Mouse (Mus musculus): ENCODE data around the gene Smoc1.
A peak's percentile ranks its signal among the peaks of the same experiment; 100 is the strongest.

Smoc1 gene

GRCm38 (mm10) chr12:81081031-81081430 is 54.4 kb downstream of the Smoc1 start:
- no peak for DNase-seq (ENCODE audit: low spot score in 2 of 2)

DNA sequence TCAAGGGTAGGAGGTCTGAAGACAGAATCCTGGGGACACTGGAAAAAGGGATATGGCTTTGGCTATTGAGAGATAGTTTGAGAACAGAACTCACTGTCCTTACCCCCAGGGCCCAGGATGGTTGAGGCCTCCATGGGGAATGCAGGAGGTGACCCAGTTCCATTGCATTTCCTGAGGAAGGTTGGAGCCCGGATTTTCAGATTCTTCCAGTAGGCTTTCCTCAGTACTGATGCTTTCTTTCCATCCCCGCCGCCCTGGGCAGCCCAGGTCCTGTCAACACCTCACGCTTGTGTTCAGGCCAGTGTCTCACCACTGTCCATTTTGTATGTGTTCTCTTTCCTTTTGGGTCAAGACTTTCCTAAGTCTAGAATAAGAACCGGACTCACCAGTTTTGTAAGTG is 56.5 kb downstream of the Smoc1 start:
- DNase-seq (ENCODE audit: low spot score in 2 of 2), result no peak

GRCm38 (mm10) chr12:81085244-81085643 is 58.6 kb downstream of the Smoc1 start:
- no peak for DNase-seq (ENCODE audit: low spot score in 2 of 2)

DNA sequence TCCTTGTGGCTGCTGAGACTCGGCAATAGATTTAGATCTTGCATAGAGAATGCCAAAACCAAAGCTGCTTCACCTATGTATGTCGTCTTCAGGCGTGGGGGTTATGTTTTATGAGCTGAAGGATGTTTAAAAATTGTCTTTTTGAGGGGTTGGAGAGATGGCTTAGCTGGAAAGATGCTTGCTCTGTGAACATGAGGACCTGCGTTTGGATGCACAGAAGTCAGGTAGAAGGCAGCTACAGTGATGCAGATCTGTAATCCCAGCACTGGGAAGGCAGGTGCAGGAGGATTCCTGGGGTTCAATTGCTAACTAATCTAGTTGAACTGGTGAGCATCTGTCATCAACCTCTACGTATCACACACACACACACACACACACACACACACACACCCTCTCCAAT is 61.5 kb downstream of the Smoc1 start:
- DNase-seq (ENCODE audit: low spot score in 2 of 2), result no peak

GRCm38 (mm10) chr12:81091641-81092040 is 65.0 kb downstream of the Smoc1 start:
- no peak for DNase-seq (ENCODE audit: low spot score in 2 of 2)

DNA sequence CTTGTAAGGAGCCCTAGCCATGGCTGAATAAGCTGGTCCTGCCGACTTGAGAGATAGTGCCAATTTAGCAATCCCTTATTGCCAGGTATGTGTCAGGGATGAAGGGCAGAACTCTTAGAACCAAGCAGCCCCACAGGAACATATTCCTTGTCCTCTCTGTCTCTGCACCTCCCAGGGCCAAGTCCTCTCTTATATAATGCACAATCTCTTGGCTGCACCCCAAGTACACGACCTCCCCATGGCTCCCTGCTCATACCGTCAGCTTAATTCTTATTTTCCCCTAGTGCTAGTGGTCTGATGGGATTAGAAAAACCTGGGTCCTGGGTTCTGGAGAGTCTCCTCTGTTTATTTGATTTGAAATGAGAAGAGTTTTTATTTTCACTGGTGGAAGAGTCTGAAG is 66.0 kb downstream of the Smoc1 start:
- no peak for DNase-seq (ENCODE audit: low spot score in 2 of 2)

DNA sequence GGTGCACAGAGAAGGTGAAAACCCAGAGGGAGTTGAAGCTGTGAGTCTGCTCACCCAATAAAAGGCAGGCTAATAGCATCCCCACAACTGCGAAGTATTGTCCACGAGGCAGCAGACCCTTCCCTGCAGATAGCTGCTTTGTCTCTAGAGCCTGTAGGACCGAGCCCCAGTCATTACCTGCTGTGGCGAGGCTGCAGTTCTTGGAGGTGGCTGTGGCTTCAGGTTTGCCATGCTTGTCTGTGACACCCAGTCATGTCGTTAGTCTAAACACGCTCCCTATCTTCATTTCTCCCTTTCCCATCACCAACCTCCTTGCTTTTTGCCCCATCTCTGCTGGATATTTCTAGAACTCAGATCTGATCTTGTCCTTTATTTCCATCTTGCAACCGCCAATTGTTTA is 66.6 kb downstream of the Smoc1 start:
- DNase-seq (ENCODE audit: low spot score in 2 of 2), result no peak

GRCm38 (mm10) chr12:81094766-81095405 is 68.3 kb downstream of the Smoc1 start:
- DNase-seq (ENCODE audit: low spot score in 2 of 2), result no peak

- no peak for DNase-seq (ENCODE audit: low spot score in 2 of 2)
Observed at GRCm38 (mm10) chr12:81097267-81097666, 70.7 kb downstream of the Smoc1 start.

DNA sequence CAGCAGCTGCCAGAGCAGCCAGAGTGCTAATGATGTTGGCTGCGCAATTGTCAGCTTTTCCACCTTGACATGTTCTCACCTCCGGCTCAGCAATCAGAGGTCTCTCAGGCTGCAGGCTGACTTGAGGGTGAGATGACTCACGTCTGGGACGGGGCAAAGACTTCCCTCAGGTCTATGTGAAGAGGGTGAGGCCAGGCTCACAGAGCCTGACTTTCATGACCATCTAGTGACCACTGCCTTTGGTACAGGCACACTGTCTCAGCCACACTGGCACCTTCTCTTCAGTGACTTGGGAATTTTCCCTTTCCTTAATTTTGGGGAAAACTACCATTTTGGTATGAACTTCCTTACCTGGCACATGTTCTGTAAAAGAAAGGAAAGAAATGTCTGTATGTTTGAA is 71.1 kb downstream of the Smoc1 start:
- no peak for DNase-seq (ENCODE audit: low spot score in 2 of 2)

DNA sequence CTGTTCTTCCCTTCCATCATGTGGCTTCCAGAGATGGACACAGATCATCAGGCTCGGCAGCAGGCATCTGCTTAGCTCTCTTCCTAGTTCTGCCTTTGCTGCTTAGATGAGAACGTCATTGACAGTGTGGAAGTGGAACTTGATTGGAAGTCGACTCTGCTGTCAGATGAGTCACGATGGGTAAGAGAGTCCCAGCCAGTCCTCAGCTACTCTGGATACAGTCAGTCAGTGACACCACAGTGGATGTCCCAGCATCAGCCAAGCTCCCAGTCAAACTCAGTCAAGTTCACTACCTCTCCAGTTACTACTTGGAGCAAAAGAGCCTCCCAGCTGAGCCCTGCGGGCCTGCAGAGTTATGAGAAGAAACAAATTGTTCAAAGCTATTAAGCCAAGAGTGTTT is 72.6 kb downstream of the Smoc1 start:
- no peak for DNase-seq (ENCODE audit: low spot score in 2 of 2)

DNA sequence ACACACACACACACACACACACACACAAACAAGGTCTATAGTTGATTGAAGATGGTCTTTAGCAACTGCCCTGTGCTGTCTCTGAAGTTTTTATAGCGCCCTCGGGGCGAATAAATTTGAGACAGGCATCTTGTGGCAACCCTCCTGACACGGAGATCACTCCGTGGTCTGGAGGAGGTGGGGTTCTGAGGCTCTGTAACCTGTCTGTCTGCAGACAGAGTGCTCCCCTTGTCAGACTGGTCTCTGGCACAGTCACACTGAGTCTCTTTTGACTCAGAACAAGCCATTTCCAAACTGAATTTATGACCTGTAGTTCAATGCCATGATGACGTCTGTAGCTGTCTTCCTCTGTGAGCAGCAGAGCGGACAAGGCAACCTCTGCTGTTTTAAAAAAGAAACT is 75.1 kb downstream of the Smoc1 start:
- DNase-seq (ENCODE audit: low spot score in 2 of 2), result no peak

DNA sequence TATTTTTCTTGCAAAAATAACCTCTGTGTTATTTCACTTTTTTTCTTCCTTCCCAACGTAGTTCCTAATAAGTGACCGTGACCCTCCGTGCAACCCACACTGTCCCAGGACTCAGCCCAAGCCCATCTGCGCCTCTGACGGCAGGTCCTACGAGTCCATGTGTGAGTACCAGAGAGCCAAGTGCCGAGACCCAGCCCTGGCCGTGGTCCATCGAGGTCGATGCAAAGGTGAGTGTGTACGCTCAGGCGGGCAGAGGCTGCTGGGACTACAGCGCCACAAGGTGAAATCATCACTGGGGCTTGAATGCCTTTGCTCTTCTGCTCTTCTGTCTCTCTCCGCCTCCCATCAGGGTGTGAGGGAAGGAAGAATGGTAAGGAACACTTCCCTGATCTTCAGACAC is 77.9 kb downstream of the Smoc1 start:
- DNase-seq (ENCODE audit: low spot score in 2 of 2), result no peak

DNA sequence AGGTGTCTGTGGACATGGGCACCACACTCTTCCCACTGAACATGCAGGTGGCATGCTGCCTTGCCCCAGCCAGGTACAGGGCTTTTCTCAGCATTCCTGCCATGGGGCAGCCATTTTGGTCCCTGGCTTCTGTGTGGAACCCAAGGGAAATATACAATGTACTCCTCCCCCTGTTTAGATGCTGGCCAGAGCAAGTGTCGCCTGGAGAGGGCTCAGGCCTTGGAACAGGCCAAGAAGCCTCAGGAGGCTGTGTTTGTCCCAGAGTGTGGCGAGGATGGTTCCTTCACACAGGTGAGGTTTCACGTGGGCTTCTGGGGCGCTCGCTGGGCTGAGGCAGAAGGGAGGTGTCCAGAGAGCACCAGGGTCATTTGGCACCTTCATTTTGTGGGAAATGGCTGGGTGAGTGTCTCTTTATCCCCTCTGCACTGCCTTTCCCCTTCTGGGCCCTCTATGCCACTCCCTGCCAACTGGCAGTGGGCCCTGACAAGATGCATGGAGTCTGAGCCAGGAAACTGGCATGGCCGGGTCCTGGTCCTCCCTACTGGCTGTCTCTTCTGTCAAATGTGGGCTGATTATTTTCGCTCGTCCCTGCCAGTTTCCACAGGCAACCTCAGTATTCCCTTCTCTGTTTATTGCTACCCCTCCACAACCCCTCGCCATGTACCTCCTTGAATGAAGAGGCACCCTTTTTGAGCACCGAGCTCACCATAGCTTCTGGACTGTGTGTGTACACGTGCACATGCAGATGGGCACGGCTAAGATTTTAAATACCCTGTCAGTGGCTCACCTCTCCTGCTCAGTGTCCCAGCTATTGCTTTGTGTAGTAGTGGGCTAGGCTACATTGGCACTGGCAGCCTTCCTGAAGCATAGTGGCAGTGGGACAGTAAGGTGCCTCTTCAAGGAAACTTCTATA is 79.4 kb downstream of the Smoc1 start:
- DNase-seq (ENCODE audit: low spot score in 2 of 2), result no peak

GRCm38 (mm10) chr12:81107278-81108100 is 80.9 kb downstream of the Smoc1 start:
- no peak for DNase-seq (ENCODE audit: low spot score in 2 of 2)

DNA sequence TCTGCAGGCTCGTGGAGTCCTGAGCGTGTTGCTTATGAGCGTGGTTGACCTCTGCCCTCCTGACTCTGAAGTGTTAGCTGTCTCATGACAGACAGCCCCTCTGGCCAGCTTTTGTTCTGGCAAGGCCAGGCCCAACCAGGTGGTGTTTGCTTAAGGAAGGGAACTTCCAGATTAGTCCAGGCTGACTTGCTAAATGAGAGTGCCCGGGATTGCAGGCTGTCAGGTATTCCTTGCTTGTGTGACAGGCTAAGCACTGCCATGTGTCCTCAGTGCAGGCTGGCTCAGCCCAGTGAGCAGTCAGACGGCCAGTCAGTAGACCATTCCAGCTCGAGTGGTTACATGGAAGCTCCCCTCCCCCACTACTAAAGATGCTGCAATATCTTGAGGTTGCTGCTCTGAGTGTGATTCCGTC is 82.0 kb downstream of the Smoc1 start:
- peak; percentile 10 to 14 for DNase-seq (ENCODE audit: low spot score in 2 of 2)

- DNase-seq (ENCODE audit: low spot score in 2 of 2), result no peak
Observed at GRCm38 (mm10) chr12:81110006-81110405, 83.4 kb downstream of the Smoc1 start.

DNA sequence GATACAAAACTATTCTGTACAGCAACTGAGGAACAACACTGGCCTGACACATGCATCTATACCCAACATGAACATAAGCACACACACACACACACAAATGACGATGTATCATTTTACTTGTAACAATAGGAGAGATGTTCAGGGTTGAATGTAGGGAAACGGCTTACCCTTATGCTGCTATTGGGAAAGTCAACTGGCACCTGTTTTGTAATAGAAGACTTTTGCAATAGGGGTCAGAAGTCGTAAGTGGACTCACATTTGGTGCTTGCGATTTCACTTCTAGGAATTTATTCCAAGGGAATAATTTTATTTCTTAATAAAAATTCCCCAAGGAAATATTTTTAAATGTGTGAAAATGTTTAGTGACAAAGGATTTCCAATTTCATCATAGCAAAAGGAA is 85.7 kb downstream of the Smoc1 start:
- no peak for DNase-seq (ENCODE audit: low spot score in 2 of 2)

DNA sequence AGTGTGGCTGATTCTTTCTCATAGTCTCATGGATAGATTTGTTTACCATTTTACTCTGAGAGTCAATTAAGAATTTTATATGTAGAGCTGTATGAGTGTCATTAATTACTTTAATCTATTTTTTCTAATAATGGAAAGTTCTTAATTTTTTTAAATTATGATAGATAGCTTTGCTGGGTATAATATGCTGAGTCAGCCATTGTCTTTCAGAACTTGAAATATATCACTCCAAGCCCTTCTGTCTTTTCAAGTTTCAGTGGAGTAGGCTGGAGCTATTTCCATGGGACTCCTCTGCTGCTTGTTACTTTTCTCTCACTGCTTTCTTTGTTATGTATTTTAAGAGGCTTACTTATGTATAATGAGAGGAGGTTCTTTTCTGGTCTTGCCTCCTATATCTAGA is 93.7 kb downstream of the Smoc1 start:
- DNase-seq (ENCODE audit: low spot score in 2 of 2), result no peak

GRCm38 (mm10) chr12:81123793-81124192 is 97.2 kb downstream of the Smoc1 start:
- DNase-seq (ENCODE audit: low spot score in 2 of 2), result no peak

- no peak for DNase-seq (ENCODE audit: low spot score in 2 of 2)
Observed at GRCm38 (mm10) chr12:81126842-81127241, 100.2 kb downstream of the Smoc1 start.

DNA sequence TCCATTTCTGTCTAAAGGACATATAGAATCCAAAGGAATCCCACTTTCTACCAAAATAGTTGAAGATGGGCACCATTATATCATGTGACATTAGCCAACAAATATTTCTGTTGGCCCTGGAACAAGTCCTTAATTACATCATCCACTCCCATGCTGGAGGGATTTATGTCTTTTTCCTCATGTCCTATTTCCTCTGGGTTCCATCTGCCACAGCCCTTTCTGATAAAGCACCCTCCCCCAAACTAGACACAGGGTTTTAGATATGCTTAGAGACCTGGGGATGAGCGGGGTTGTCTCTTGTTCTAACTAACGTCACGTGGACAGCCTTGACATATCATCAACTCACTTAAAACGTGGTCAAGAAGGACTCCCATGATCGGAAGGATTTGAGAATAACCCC is 102.1 kb downstream of the Smoc1 start:
- DNase-seq (ENCODE audit: low spot score in 2 of 2), result no peak

All from urinary bladder, adult 18-20 months (tissue).